Mouse (Mus musculus) limb, embryonic 14.5 days (tissue): ENCODE data around the gene Col1a1. TPM values are rescaled to one million over a fixed set of nuclear protein-coding genes. Genes with fewer than 3 reads are reported as not detected.

Experiments
- ATAC-seq: fragments of 200-750 bp; cut with Nextera tagmentation; 2 replicates; pipeline ENCODE4 v1.8.0; 2017; ENCODE audit warnings: low read depth, moderate number of reproducible peaks, moderate TSS enrichment; ENCODE audit not compliant: low FRiP score
- DNase-seq: peaks from one replicate; pipeline ENCODE4 v3.0.0-alpha.2; 2015; ENCODE audit warnings: low spot score
- H3K27ac ChIP-seq: fragments of 300-500 bp; sonication (generic); replicated peaks from 2 replicates; pipeline ENCODE4 v1.5.1; 2014; ENCODE audit warnings: low read depth, mild to moderate bottlenecking, low read length, moderate library complexity, mixed read lengths
- H3K27me3 ChIP-seq: fragments of 300-500 bp; sonication (generic); 2 replicates; pipeline ENCODE4 v1.6.1; 2014; ENCODE audit warnings: low read length, mixed read lengths; ENCODE audit not compliant: control insufficient read depth, insufficient read depth
- H3K36me3 ChIP-seq: fragments of 300-500 bp; sonication (generic); 2 replicates; pipeline ENCODE4 v1.6.1; 2014; ENCODE audit warnings: mild to moderate bottlenecking, low read length, moderate library complexity, mixed read lengths; ENCODE audit not compliant: control insufficient read depth, insufficient read depth
- H3K4me1 ChIP-seq: fragments of 300-500 bp; sonication (generic); 2 replicates; pipeline ENCODE4 v1.6.1; 2014; ENCODE audit warnings: antibody characterized with exemption, low read length, mixed read lengths; ENCODE audit not compliant: control insufficient read depth, insufficient read depth
- H3K4me2 ChIP-seq: fragments of 300-500 bp; sonication (generic); replicated peaks from 2 replicates; pipeline ENCODE4 v1.6.1; 2014; ENCODE audit warnings: low read depth, mild to moderate bottlenecking, low read length, moderate library complexity; ENCODE audit not compliant: severe bottlenecking
- H3K4me3 ChIP-seq: fragments of 300-500 bp; sonication (generic); replicated peaks from 2 replicates; pipeline ENCODE4 v1.5.1; 2014; ENCODE audit warnings: low read length
- H3K9ac ChIP-seq: fragments of 300-500 bp; sonication (generic); 2 replicates; pipeline ENCODE4 v1.6.1; 2014; ENCODE audit warnings: mild to moderate bottlenecking, low read depth, low read length, moderate library complexity; ENCODE audit not compliant: severe bottlenecking
- H3K9me3 ChIP-seq: fragments of 300-500 bp; sonication (generic); 2 replicates; pipeline ENCODE4 v1.6.1; 2016; ENCODE audit warnings: low read length; ENCODE audit not compliant: control insufficient read depth
- POLR2A ChIP-seq: fragments of 200-500 bp; IDR thresholded peaks from 2 replicates; pipeline ENCODE4 v1.8.0; 2012; ENCODE audit warnings: inconsistent platforms, mild to moderate bottlenecking, moderate library complexity, borderline replicate concordance; ENCODE audit not compliant: insufficient read depth, insufficient read length; ENCODE audit errors: extremely low read depth
- WGBS: fragments of 180-500 bp; shearing (Covaris S2); extraction: QIAGEN DNeasy Blood & Tissue Kit; methylation state at CpG from one replicate; pipeline ENCODE4 v1.1.7; 2014; 5-methylcytosine and 5-hydroxymethylcytosine counted together
- polyA plus RNA-seq, 2 experiments: library from polyadenylated mRNA; depleted of rRNA in 1 of 2; stranded (reverse) in 1 of 2; unstranded in 1 of 2; fragments of >200 nt; fragmentation: Nextera tagmentation in 1 of 2; extraction: Ambion mirVana in 1 of 2; gene quantifications; 2 replicates each; pipeline versions ENCODE4 v1.2.1 to v1.2.3; 2012 to 2014

Gene Col1a1
- polyA plus RNA-seq, 2 experiments, result 1,421 to 2,873 TPM

- Histone ChIP-seq H3K9ac (no peak overlapping the region), H3K4me1 (peaks cover 28% of the 10 kb centered on the region), H3K27ac (no peak overlapping the region), H3K27me3 (no peaks in the 10 kb centered on the region), H3K36me3 (no peaks in the 10 kb centered on the region), H3K9me3 (no peaks in the 10 kb centered on the region), H3K4me3 (no peak overlapping the region), H3K4me2 (no peak overlapping the region)
- TF ChIP-seq POLR2A, result no peak
- WGBS, result 72% methylated on average over 2 of the region's 2 CpGs
- no peak for ATAC-seq
- no peak for DNase-seq
Observed at GRCm38 (mm10) chr11:94986435-94986834, 50.4 kb downstream of the Col1a1 start.

DNA sequence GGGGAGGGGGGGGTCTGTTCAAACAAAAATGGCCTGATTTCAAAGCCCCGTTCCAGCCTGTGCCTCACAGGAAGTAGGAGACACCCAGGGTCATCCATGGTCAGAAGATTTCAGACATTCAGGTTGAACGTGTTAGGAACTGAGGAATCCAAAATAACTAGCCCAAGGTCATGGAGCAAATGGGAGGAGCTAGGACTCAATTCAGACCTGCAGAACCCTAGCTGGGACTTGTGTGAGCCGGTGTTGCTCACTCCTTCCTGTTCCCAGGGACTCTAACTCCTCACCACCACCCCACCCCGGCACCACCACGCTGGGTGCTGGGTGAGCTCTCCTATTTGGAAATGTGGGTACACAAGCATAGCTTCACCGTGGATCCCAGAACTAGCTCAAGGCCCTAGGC lies 51.3 kb downstream of the Col1a1 start:
- Histone ChIP-seq H3K27ac (no peak overlapping the region), H3K4me2 (no peak overlapping the region), H3K9me3 (no peaks in the 10 kb centered on the region), H3K27me3 (no peaks in the 10 kb centered on the region), H3K36me3 (no peaks in the 10 kb centered on the region), H3K9ac (no peak overlapping the region), H3K4me3 (no peak overlapping the region), H3K4me1 (peaks cover 30% of the 10 kb centered on the region)
- DNase-seq (no peak), ATAC-seq (no peak)
- no peak for TF ChIP-seq POLR2A
- 53% methylated on average over 6 of the region's 6 CpGs for WGBS

DNA sequence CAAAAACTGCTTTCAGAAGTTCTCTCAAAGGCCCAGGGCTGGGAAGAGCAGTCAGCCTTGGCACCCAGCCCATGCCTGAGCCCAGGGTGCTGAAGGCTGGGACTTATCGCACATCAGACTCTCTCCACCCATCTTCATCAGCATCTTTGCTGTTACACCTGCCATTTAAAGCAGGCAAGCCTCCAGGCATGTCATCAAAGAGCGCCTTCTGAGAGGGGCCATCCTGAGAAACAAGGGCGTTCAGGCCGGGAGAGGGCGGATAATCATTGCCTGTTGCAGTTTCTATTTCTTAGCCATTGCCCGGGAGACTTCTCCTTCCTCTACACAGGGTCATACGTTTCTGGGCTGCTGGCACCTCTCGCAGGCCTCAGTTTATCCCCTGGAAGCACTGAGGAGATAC lies 51.8 kb downstream of the Col1a1 start:
- Histone ChIP-seq H3K27me3 (no peaks in the 10 kb centered on the region), H3K4me3 (no peak overlapping the region), H3K4me1 (peaks cover 35% of the 10 kb centered on the region), H3K4me2 (no peak overlapping the region), H3K9me3 (no peaks in the 10 kb centered on the region), H3K9ac (no peak overlapping the region), H3K36me3 (no peaks in the 10 kb centered on the region), H3K27ac (no peak overlapping the region)
- TF ChIP-seq POLR2A, result no peak
- ATAC-seq (no peak), DNase-seq (no peak)
- 65% methylated on average over 8 of the region's 8 CpGs for WGBS

DNA sequence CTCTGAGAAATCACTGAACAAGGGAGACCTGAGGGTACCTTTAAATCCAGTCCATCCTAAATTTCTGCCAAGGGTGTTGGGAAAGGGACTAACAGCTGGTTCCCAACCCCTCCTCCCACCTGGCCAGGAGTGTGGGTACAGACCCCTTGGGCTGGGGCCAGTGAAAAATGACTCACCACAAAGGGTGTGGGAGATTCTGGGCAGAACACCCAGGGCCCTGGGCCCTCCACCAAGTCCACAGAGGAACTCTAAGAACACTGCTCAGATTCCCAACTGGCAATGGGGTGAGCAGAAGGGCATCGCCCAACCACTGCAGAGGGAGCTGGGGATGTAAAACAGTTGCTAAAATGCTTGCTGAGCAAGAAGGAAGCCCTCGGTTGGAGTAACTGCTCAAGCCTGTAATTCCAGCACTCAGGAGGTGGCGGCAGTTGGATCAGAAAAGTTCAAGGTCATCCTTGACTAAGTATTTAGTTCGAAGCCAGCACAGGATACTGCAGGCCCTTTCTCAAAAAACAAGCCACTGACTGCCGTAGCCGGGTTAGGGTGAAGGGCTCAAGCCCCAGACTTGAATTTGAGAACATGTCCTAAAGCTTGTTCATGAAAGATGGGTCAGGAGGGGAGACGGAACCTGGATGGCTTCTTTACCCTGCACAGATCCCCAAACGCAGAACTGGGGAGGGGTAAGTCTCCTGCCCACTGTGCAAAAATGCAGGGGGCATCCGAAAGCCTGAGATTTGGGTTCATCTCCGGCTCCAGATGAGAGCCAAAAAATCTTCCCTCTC lies 52.9 kb downstream of the Col1a1 start:
- Histone ChIP-seq H3K4me1 (peaks cover 46% of the 10 kb centered on the region), H3K4me2 (peak overlapping the region; percentile 100)

GRCm38 (mm10) chr11:94989562-94990017 lies 53.6 kb downstream of the Col1a1 start:
- DNase-seq (peak; percentile 93), ATAC-seq (peak; percentile 76)
- 0 out of 2 replicates have a peak, but pooled peaks cover 5% of the 10 kb centered on the region for H3K36me3 ChIP-seq
- H3K4me1 ChIP-seq, result peaks cover 52% of the 10 kb centered on the region
- H3K27ac ChIP-seq, result peak overlapping the region; percentile 74
- WGBS, result under 1% methylated on average over 12 of the region's 12 CpGs
- H3K9ac ChIP-seq, result peak overlapping the region; percentile 50
- peak; percentile 28; the same call in 1 of the 2 replicates for TF ChIP-seq POLR2A
- no peaks in the 10 kb centered on the region for H3K9me3 ChIP-seq
- H3K4me2 ChIP-seq, result peak overlapping the region; percentile 100
- peak overlapping the region; percentile 87 for H3K4me3 ChIP-seq
- no peaks in the 10 kb centered on the region for H3K27me3 ChIP-seq

More for the DNA sequence above, 52.9 kb downstream of the Col1a1 start:
- TF ChIP-seq POLR2A, result no peak
- ATAC-seq (no peak), DNase-seq (no peak)
- 13% methylated on average over 10 of the region's 10 CpGs for WGBS
- Histone ChIP-seq H3K36me3 (no peaks in the 10 kb centered on the region), H3K9me3 (no peaks in the 10 kb centered on the region), H3K27ac (peak overlapping the region; percentile 74), H3K9ac (peak overlapping the region; percentile 50), H3K4me3 (peak overlapping the region; percentile 87), H3K27me3 (no peaks in the 10 kb centered on the region)
